Mouse (Mus musculus): ENCODE results near the gene Gm10642. TPM values are rescaled to one million over a fixed set of nuclear protein-coding genes. Genes with fewer than 3 reads are reported as not detected.

Gm10642 gene
- polyA plus RNA-seq, 1 experiment from 2014 or later = 0.37 TPM

- ATAC-seq (ENCODE audit: insufficient read depth, low FRiP score, low TSS enrichment) (no peak), DNase-seq (ENCODE audit: low spot score) (no peak)
- WGBS = 89% methylated on average over 5 of the region's 5 CpGs
- Histone ChIP-seq H3K4me2 (ENCODE audit: low read depth) (no peak overlapping the region), H3K27ac (ENCODE audit: low read depth, low read length) (no peak overlapping the region), H3K27me3 (ENCODE audit: control insufficient read depth, insufficient read depth, low read length) (no peaks in the 10 kb centered on the region), H3K4me1 (ENCODE audit: control insufficient read depth, insufficient read depth, low read length) (no peaks in the 10 kb centered on the region), H3K9me3 (ENCODE audit: control insufficient read depth, low read length) (no peaks in the 10 kb centered on the region), H3K9ac (ENCODE audit: low read length) (no peak overlapping the region), H3K4me3 (ENCODE audit: low read depth, low read length) (no peak overlapping the region), H3K36me3 (ENCODE audit: control insufficient read depth, insufficient read depth, low read length) (no peaks in the 10 kb centered on the region; the same call in 1 of the 2 replicates)
These were observed 47.6 kb downstream of the Gm10642 start for GRCm38 (mm10) chr9:70703597-70704203.

- Histone ChIP-seq H3K27ac (ENCODE audit: low read depth, low read length) (no peak overlapping the region), H3K9me3 (ENCODE audit: control insufficient read depth, low read length) (no peaks in the 10 kb centered on the region), H3K36me3 (ENCODE audit: control insufficient read depth, insufficient read depth, low read length) (no peaks in the 10 kb centered on the region; the same call in 1 of the 2 replicates), H3K27me3 (ENCODE audit: control insufficient read depth, insufficient read depth, low read length) (no peaks in the 10 kb centered on the region), H3K4me2 (ENCODE audit: low read depth) (no peak overlapping the region), H3K9ac (ENCODE audit: low read length) (no peak overlapping the region), H3K4me3 (ENCODE audit: low read depth, low read length) (no peak overlapping the region), H3K4me1 (ENCODE audit: control insufficient read depth, insufficient read depth, low read length) (no peaks in the 10 kb centered on the region)
- no peak for ATAC-seq (ENCODE audit: insufficient read depth, low FRiP score, low TSS enrichment)
- 91% methylated on average over 1 of the region's 1 CpGs for whole genome bisulfite sequencing
- no peak for DNase-seq (ENCODE audit: low spot score)
These were observed 50.4 kb downstream of the Gm10642 start for GRCm38 (mm10) chr9:70706444-70706843.

Other genes with a start within 250 kb of the Gm10642 start
- gene Ccnb2, start 234.7 kb upstream of the Gm10642 start, polyA plus RNA-seq (2014; fragmentation: Nextera tagmentation; extraction: Ambion mirVana) = 190 and 195 TPM in 2 replicates
- gene Rnf111, start 152.5 kb upstream of the Gm10642 start, polyA plus RNA-seq (2014; fragmentation: Nextera tagmentation; extraction: Ambion mirVana) = 44.5 and 46.2 TPM in 2 replicates
- 63.3 and 70.7 TPM in 2 replicates for gene Sltm, start 113.5 kb upstream of the Gm10642 start, polyA plus RNA-seq (2014; fragmentation: Nextera tagmentation; extraction: Ambion mirVana)
- gene Mindy2, start 923 bp downstream of the Gm10642 start, polyA plus RNA-seq (2014; fragmentation: Nextera tagmentation; extraction: Ambion mirVana) = 11.1 and 12.0 TPM in 2 replicates
- gene Adam10, start 22.7 kb downstream of the Gm10642 start, polyA plus RNA-seq (2014; fragmentation: Nextera tagmentation; extraction: Ambion mirVana) = 64.7 and 67.8 TPM in 2 replicates

Data from neural tube, embryonic 11.5 days (tissue).